Mouse (Mus musculus) G1E (cell line): ENCODE measurements around the gene Supt5. TPM values are rescaled to one million over a fixed set of nuclear protein-coding genes. Genes with fewer than 3 reads are reported as not detected.
A peak's percentile ranks its signal among the peaks of the same experiment; 100 is the strongest.

ENCODE experiments used
- ATAC-seq: 2 replicates; pipeline ENCODE4 v1.8.0; 2016; ENCODE audit warnings: mild to moderate bottlenecking; ENCODE audit not compliant: insufficient number of reproducible peaks, poor library complexity, low FRiP score, severe bottlenecking; ENCODE audit errors: extremely low read depth
- DNase-seq: peaks from one replicate; pipeline ENCODE4 v3.0.0; 2012; ENCODE audit warnings: low spot score
- H3K27me3 ChIP-seq: 2 replicates; pipeline ENCODE4 v1.6.1; 2012; ENCODE audit warnings: mild to moderate bottlenecking, low read length, inconsistent platforms; ENCODE audit not compliant: insufficient read depth
- H3K36me3 ChIP-seq: replicated peaks from 2 replicates; pipeline ENCODE3; 2012; ENCODE audit warnings: mild to moderate bottlenecking, inconsistent platforms
- H3K4me1 ChIP-seq: 2 replicates; pipeline ENCODE4 v1.6.1; 2012; ENCODE audit warnings: low read depth, low read length, inconsistent platforms, mixed read lengths; ENCODE audit not compliant: insufficient read depth
- H3K4me3 ChIP-seq: 2 replicates; pipeline ENCODE4 v1.5.1; 2012; ENCODE audit warnings: low read depth, mild to moderate bottlenecking, inconsistent platforms, low read length, moderate library complexity, mixed read lengths
- H3K9me3 ChIP-seq: replicated peaks from 2 replicates; pipeline ENCODE4 v1.6.1; 2012; ENCODE audit warnings: inconsistent platforms
- CTCF ChIP-seq: IDR thresholded peaks from 2 replicates; pipeline ENCODE4 v1.5.1; 2012; ENCODE audit warnings: low read depth, low read length, inconsistent platforms, mixed read lengths
- GATA1 ChIP-seq: IDR thresholded peaks from 2 replicates; pipeline ENCODE4 v1.6.1; 2012; ENCODE audit warnings: borderline replicate concordance, low read length, inconsistent platforms, mixed read lengths
- GATA2 ChIP-seq: IDR thresholded peaks from 2 replicates; pipeline ENCODE4 v1.6.1; 2012; ENCODE audit warnings: low read depth, low read length, inconsistent platforms, borderline replicate concordance
- POLR2AphosphoS5 ChIP-seq: IDR thresholded peaks from 2 replicates; pipeline ENCODE4 v1.6.1; 2012; ENCODE audit warnings: low read depth, low read length, inconsistent platforms; ENCODE audit not compliant: insufficient replicate concordance
- TAL1 ChIP-seq: conservative IDR thresholded peaks from 2 replicates; pipeline ENCODE4 v1.6.1; 2012; ENCODE audit warnings: low read depth, low read length, inconsistent platforms, mixed read lengths
- polyA plus RNA-seq: library from polyadenylated mRNA; stranded (reverse); fragments of >175 nt; gene quantifications from 2 replicates; pipeline ENCODE4 v1.2.3, GENCODE M21; 2012
- total RNA-seq, 2 experiments: library from RNA; stranded (forward) in 1 of 2; stranded (reverse) in 1 of 2; fragments of 200-1000 nt in 1 of 2; fragments of >200 nt in 1 of 2; fragmentation: Nextera tagmentation in 1 of 2; gene quantifications; 2 replicates each; pipeline ENCODE4 v1.2.3; 2014 to 2017

Supt5 gene
- total and polyA plus RNA-seq, 3 experiments = 65.6 to 148 (median 80.5) TPM

DNA sequence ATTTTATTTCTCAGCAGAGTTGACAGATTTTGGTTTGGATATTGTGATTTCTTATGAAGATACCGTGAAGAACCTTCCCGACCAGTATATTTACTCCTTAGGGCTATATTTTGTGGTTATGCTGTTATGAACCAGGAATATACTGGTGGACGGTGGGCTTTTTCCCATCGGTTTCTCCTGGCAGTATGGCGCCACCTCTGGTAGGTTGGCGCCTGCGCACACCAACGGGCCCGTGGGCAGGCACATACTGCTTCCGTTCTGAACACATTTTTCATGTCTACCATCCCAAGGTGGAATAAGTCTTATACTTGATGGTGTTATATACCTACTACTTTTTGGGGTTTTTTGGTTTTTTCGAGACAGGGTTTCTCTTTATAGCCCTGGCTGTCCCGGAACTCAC, 69.2 kb downstream of the Supt5 start:
- TF ChIP-seq GATA2 (no peak), TAL1 (no peak), CTCF (peak; percentile 42), GATA1 (no peak)
- Histone ChIP-seq H3K4me1 (peaks cover 3% of the 10 kb centered on the region; the same call in 1 of the 2 replicates), H3K9me3 (no peaks in the 10 kb centered on the region; the same call in 1 of the 2 replicates), H3K27me3 (peaks cover 2% of the 10 kb centered on the region), H3K4me3 (peak overlapping the region; percentile 52; the same call in 1 of the 2 replicates), H3K36me3 (peaks cover 31% of the 10 kb centered on the region)
- ATAC-seq = no peak
- no peak for DNase-seq

- H3K36me3 ChIP-seq = peaks cover 28% of the 10 kb centered on the region
- DNase-seq (peak; percentile 34), ATAC-seq (no peak)
- H3K9me3 ChIP-seq = no peaks in the 10 kb centered on the region; the same call in 1 of the 2 replicates
- H3K27me3 ChIP-seq = peaks cover 2% of the 10 kb centered on the region
- peak overlapping the region; percentile 93 for H3K4me3 ChIP-seq
- H3K4me1 ChIP-seq = peaks cover 3% of the 10 kb centered on the region; the same call in 1 of the 2 replicates
- no peak for TF ChIP-seq GATA1
- no peak for TF ChIP-seq POLR2AphosphoS5
- TF ChIP-seq CTCF = no peak
- TF ChIP-seq GATA2 = no peak
- no peak for TF ChIP-seq TAL1
Observed at GRCm38 (mm10) chr7:28268576-28268975, 70.0 kb downstream of the Supt5 start.

- Histone ChIP-seq H3K36me3 (peaks cover 25% of the 10 kb centered on the region), H3K27me3 (peaks cover 2% of the 10 kb centered on the region), H3K4me1 (peaks cover 3% of the 10 kb centered on the region; the same call in 1 of the 2 replicates), H3K4me3 (peak overlapping the region; percentile 93), H3K9me3 (no peaks in the 10 kb centered on the region; the same call in 1 of the 2 replicates)
- peak; percentile 65 for DNase-seq
- no peak for TF ChIP-seq POLR2AphosphoS5
- TF ChIP-seq GATA2 = no peak
- no peak for TF ChIP-seq CTCF
- TF ChIP-seq GATA1 = no peak
- no peak for TF ChIP-seq TAL1
- ATAC-seq = 0 out of 2 replicates have a peak, but pooled peaks have one; percentile 4
Observed at GRCm38 (mm10) chr7:28268042-28268531, 70.5 kb downstream of the Supt5 start.

DNA sequence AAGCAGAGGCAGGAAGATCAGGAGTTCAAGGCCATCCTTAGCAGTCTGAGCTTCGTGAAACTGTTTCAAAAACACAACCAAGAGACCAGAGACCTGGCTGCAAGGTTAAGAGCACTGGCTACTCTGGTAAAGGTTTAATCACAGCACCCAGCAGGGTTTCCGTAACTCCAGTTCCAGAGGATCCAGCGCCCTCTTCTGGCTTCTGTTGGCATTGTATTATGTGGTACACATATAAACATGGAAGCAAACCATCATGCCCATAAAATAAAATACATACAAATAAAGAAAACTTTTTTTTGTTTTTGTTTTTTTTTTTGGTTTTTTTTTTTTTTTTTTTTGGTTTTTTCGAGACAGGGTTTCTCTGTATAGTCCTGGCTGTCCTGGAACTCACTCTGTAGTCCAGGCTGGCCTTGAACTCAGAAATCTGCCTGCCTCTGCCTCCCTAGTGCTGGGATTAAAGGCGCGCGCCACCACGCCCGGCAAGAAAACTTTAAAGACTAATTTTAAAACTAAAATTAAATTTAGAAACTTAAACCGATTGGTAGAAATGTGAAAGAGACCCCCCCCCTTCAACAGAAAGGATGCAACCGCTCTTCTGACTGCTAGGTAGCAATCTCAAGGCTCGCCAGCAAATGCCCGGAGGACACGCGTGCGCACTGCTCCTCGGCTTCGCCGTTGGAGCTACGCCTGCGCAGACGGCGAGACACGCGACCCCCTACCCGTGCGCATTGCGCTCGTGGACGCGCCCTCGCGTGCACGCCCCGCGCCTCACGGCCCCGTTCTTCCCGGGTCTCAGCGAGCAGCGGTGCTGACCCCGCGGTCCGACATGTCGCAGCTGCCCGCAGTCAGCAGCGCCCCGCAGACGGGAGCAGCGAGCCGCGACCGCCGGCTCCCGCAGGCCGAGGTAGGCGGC, 71.2 kb downstream of the Supt5 start, which contains the start of gene Eid2:
Gene Eid2, plus strand, starts transcription at position 753 of the 913 bp plus-strand sequence.
- DNase-seq = peak; percentile 83
- Histone ChIP-seq H3K4me3 (peak within 1 kb of the TSS; percentile 93), H3K27me3 (peaks cover 7% of the 10 kb centered on the region), H3K36me3 (peaks cover 18% of the 10 kb centered on the region), H3K9me3 (no peaks in the 10 kb centered on the region; the same call in 1 of the 2 replicates), H3K4me1 (peaks cover 8% of the 10 kb centered on the region)
- TF ChIP-seq POLR2AphosphoS5 (no peak), TAL1 (no peak), GATA1 (no peak), GATA2 (no peak), CTCF (no peak)
- no peak for ATAC-seq

DNA sequence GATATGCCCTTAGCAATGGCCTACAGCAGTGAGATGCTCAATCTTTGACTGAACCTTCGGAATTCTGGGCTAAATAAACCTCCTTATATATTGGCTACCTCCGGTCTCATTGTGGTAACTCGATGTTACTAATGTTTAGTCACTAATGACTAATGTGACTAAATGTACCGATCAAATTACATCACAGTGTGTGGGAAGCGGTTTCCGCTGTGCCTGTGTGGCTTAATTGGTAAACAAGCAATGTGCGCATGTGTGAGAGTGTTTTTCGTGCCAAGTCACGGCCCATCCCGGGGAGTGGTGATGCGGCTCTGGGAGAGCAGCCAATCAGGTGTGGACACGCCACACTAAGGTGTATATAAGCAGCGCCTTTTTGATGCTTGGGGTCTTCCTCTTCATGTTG, 73.2 kb downstream of the Supt5 start:
- Histone ChIP-seq H3K27me3 (peaks cover 13% of the 10 kb centered on the region), H3K9me3 (no peaks in the 10 kb centered on the region), H3K36me3 (peaks cover 8% of the 10 kb centered on the region), H3K4me3 (no peak overlapping the region), H3K4me1 (peaks cover 17% of the 10 kb centered on the region)
- DNase-seq = no peak
- TF ChIP-seq GATA1 (no peak), POLR2AphosphoS5 (no peak), CTCF (no peak), TAL1 (no peak), GATA2 (no peak)
- ATAC-seq = no peak

Other genes starting within 250 kb of the Supt5 start
- gene 9530053A07Rik, start 209.3 kb downstream of the Supt5 start, total RNA-seq (2014; fragmentation: Nextera tagmentation) = not detected in 2 replicates
- gene 9530053A07Rik, start 209.3 kb downstream of the Supt5 start, total RNA-seq (2017) = 0.12 and 0.22 TPM in 2 replicates
- gene 9530053A07Rik, start 209.3 kb downstream of the Supt5 start, polyA plus RNA-seq = not detected in 2 replicates
- 71.4 and 78.3 TPM in 2 replicates for gene Fbl, start 169.0 kb downstream of the Supt5 start, total RNA-seq (2014; fragmentation: Nextera tagmentation)
- 122 and 148 TPM in 2 replicates for gene Fbl, start 169.0 kb downstream of the Supt5 start, total RNA-seq (2017)
- gene Fbl, start 169.0 kb downstream of the Supt5 start, polyA plus RNA-seq = 585 and 591 TPM in 2 replicates
- 17.5 and 24.8 TPM in 2 replicates for gene Dyrk1b, start 159.3 kb downstream of the Supt5 start, total RNA-seq (2014; fragmentation: Nextera tagmentation)
- gene Dyrk1b, start 159.3 kb downstream of the Supt5 start, total RNA-seq (2017) = 7.0 and 7.3 TPM in 2 replicates
- gene Dyrk1b, start 159.3 kb downstream of the Supt5 start, polyA plus RNA-seq = 43.3 and 47.9 TPM in 2 replicates
- 18.0 and 23.5 TPM in 2 replicates for gene Eid2, start 70.9 kb downstream of the Supt5 start, total RNA-seq (2014; fragmentation: Nextera tagmentation)
- gene Eid2, start 70.9 kb downstream of the Supt5 start, total RNA-seq (2017) = 23.5 and 25.1 TPM in 2 replicates
- gene Eid2, start 70.9 kb downstream of the Supt5 start, polyA plus RNA-seq = 51.7 and 73.7 TPM in 2 replicates
- gene Eid2b, start 61.0 kb downstream of the Supt5 start, total RNA-seq (2014; fragmentation: Nextera tagmentation) = 7.3 and 8.9 TPM in 2 replicates
- 5.4 and 6.3 TPM in 2 replicates for gene Eid2b, start 61.0 kb downstream of the Supt5 start, total RNA-seq (2017)
- gene Eid2b, start 61.0 kb downstream of the Supt5 start, polyA plus RNA-seq = 17.6 and 20.9 TPM in 2 replicates
- not detected in 2 replicates for gene Selenov, start 47.6 kb downstream of the Supt5 start, total RNA-seq (2014; fragmentation: Nextera tagmentation)
- 0.12 TPM in 1 of 2 replicates, not detected in the other for gene Selenov, start 47.6 kb downstream of the Supt5 start, total RNA-seq (2017)
- not detected in 2 replicates for gene Selenov, start 47.6 kb downstream of the Supt5 start, polyA plus RNA-seq
- 1.2 TPM in 1 of 2 replicates, not detected in the other for gene Dll3, start 36.5 kb downstream of the Supt5 start, total RNA-seq (2014; fragmentation: Nextera tagmentation)
- 0.49 TPM in 1 of 2 replicates, not detected in the other for gene Dll3, start 36.5 kb downstream of the Supt5 start, total RNA-seq (2017)
- gene Dll3, start 36.5 kb downstream of the Supt5 start, polyA plus RNA-seq = 0.23 and 0.25 TPM in 2 replicates
- 107 and 113 TPM in 2 replicates for gene Timm50, start 26.7 kb downstream of the Supt5 start, total RNA-seq (2014; fragmentation: Nextera tagmentation)
- 58.3 and 73.9 TPM in 2 replicates for gene Timm50, start 26.7 kb downstream of the Supt5 start, total RNA-seq (2017)
- 184 and 298 TPM in 2 replicates for gene Timm50, start 26.7 kb downstream of the Supt5 start, polyA plus RNA-seq
- gene Rps16, start 11.9 kb upstream of the Supt5 start, total RNA-seq (2014; fragmentation: Nextera tagmentation) = 848 and 905 TPM in 2 replicates
- gene Rps16, start 11.9 kb upstream of the Supt5 start, total RNA-seq (2017) = 900 and 1,212 TPM in 2 replicates
- gene Rps16, start 11.9 kb upstream of the Supt5 start, polyA plus RNA-seq = 1,941 and 2,248 TPM in 2 replicates
- 2.9 and 5.2 TPM in 2 replicates for gene Plekhg2, start 33.9 kb upstream of the Supt5 start, total RNA-seq (2014; fragmentation: Nextera tagmentation)
- gene Plekhg2, start 33.9 kb upstream of the Supt5 start, total RNA-seq (2017) = 1.7 and 3.4 TPM in 2 replicates
- gene Plekhg2, start 33.9 kb upstream of the Supt5 start, polyA plus RNA-seq = 8.0 and 8.2 TPM in 2 replicates
- 39.0 and 42.8 TPM in 2 replicates for gene Zfp36, start 41.5 kb upstream of the Supt5 start, total RNA-seq (2014; fragmentation: Nextera tagmentation)
- 20.4 and 21.3 TPM in 2 replicates for gene Zfp36, start 41.5 kb upstream of the Supt5 start, total RNA-seq (2017)
- gene Zfp36, start 41.5 kb upstream of the Supt5 start, polyA plus RNA-seq = 25.5 and 28.3 TPM in 2 replicates
- gene Med29, start 54.0 kb upstream of the Supt5 start, total RNA-seq (2014; fragmentation: Nextera tagmentation) = 15.4 and 21.9 TPM in 2 replicates
- 17.7 and 21.0 TPM in 2 replicates for gene Med29, start 54.0 kb upstream of the Supt5 start, total RNA-seq (2017)
- gene Med29, start 54.0 kb upstream of the Supt5 start, polyA plus RNA-seq = 11.2 and 14.8 TPM in 2 replicates
- 66.6 and 68.5 TPM in 2 replicates for gene Paf1, start 54.2 kb upstream of the Supt5 start, total RNA-seq (2014; fragmentation: Nextera tagmentation)
- 69.1 and 96.2 TPM in 2 replicates for gene Paf1, start 54.2 kb upstream of the Supt5 start, total RNA-seq (2017)
- gene Paf1, start 54.2 kb upstream of the Supt5 start, polyA plus RNA-seq = 103 and 170 TPM in 2 replicates
- gene Gmfg, start 98.7 kb upstream of the Supt5 start, total RNA-seq (2014; fragmentation: Nextera tagmentation) = 38.5 and 40.1 TPM in 2 replicates
- 249 and 272 TPM in 2 replicates for gene Gmfg, start 98.7 kb upstream of the Supt5 start, total RNA-seq (2017)
- gene Gmfg, start 98.7 kb upstream of the Supt5 start, polyA plus RNA-seq = 7.9 and 8.4 TPM in 2 replicates
- gene Lrfn1, start 113.2 kb upstream of the Supt5 start, total RNA-seq (2014; fragmentation: Nextera tagmentation) = not detected in 2 replicates
- gene Lrfn1, start 113.2 kb upstream of the Supt5 start, total RNA-seq (2017) = 0.11 TPM in 1 of 2 replicates, not detected in the other
- 0.02 and 0.03 TPM in 2 replicates for gene Lrfn1, start 113.2 kb upstream of the Supt5 start, polyA plus RNA-seq
- gene Ifnl2, start 171.7 kb upstream of the Supt5 start, total RNA-seq (2014; fragmentation: Nextera tagmentation) = not detected in 2 replicates
- gene Ifnl2, start 171.7 kb upstream of the Supt5 start, total RNA-seq (2017) = 0.27 TPM in 1 of 2 replicates, not detected in the other
- gene Ifnl2, start 171.7 kb upstream of the Supt5 start, polyA plus RNA-seq = not detected in 2 replicates
- gene Ifnl3, start 184.1 kb upstream of the Supt5 start, total RNA-seq (2014; fragmentation: Nextera tagmentation) = not detected in 2 replicates
- not detected in 2 replicates for gene Ifnl3, start 184.1 kb upstream of the Supt5 start, total RNA-seq (2017)
- not detected in 2 replicates for gene Ifnl3, start 184.1 kb upstream of the Supt5 start, polyA plus RNA-seq
- gene Sycn, start 202.1 kb upstream of the Supt5 start, total RNA-seq (2014; fragmentation: Nextera tagmentation) = not detected in 2 replicates
- not detected in 2 replicates for gene Sycn, start 202.1 kb upstream of the Supt5 start, total RNA-seq (2017)
- gene Sycn, start 202.1 kb upstream of the Supt5 start, polyA plus RNA-seq = not detected in 2 replicates
- gene Nccrp1, start 208.5 kb upstream of the Supt5 start, total RNA-seq (2014; fragmentation: Nextera tagmentation) = not detected in 2 replicates
- not detected in 2 replicates for gene Nccrp1, start 208.5 kb upstream of the Supt5 start, total RNA-seq (2017)
- 0.07 TPM in 1 of 2 replicates, not detected in the other for gene Nccrp1, start 208.5 kb upstream of the Supt5 start, polyA plus RNA-seq